Mouse (Mus musculus) E14TG2a.4 (cell line): ENCODE measurements around the gene Sestd1.

ENCODE experiments used
- NANOG ChIP-seq: IDR thresholded peaks from 2 replicates; pipeline ENCODE4 v1.6.1; 2014; ENCODE audit warnings: borderline replicate concordance, low read length, mixed read lengths
- POU5F1 ChIP-seq: IDR thresholded peaks from 2 replicates; pipeline ENCODE4 v1.6.1; 2014; ENCODE audit warnings: low read length, borderline replicate concordance

GRCm38 (mm10) chr2:77312616-77313015 lies 32.2 kb upstream of the Sestd1 start:
- TF ChIP-seq NANOG (no peak), POU5F1 (no peak)
